Mouse (Mus musculus): ENCODE measurements around the gene Krt27. TPM values are rescaled to one million over a fixed set of nuclear protein-coding genes. Genes with fewer than 3 reads are reported as not detected.

The Krt27 gene
- total and polyA plus RNA-seq, 3 experiments: not detected

DNA sequence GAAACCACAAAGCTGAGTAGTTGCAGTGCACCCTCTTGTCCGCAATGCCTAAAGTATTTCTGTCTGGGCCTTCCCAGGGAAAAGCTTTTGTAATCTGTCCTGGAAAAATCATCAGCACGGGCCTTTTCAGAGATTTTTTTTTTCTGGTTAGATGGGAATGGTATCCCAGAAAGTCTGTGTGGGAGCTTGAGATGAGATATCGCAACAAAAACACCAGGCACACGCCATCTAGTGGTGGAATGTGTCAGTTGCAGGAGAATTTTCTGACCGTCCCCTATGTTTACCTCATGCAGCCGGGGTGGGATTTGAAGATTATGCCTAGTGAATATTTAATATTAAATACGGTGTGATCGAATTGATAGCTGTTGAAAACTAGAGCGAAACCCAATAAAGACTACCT lies 13.5 kb upstream of the Krt27 start:
- Histone ChIP-seq H3K36me3 (ENCODE audit: control insufficient read depth in 1 of 2, insufficient read depth in 2 of 2, low read length in 2 of 2) (peaks cover 0 to 3% of the 10 kb centered on the region in 2 experiments; a peak in 2 of 4 replicates), H3K4me3 (ENCODE audit: control insufficient read depth in 1 of 2, insufficient read depth in 1 of 2, low read depth in 2 of 2, low read length in 2 of 2) (no peak overlapping the region), H3K27ac (ENCODE audit: control insufficient read depth, low read depth, low read length) (no peak overlapping the region), H3K79me2 (ENCODE audit: control insufficient read depth, insufficient read depth, low read length, poor library complexity) (no peaks in the 10 kb centered on the region), H3K9me3 (replicated peaks; ENCODE audit: insufficient read depth, low read length) (no peaks in the 10 kb centered on the region), H3K27me3 (ENCODE audit: control insufficient read depth in 1 of 2, insufficient read depth in 2 of 2, low read length in 2 of 2) (peaks cover 4 to 8% of the 10 kb centered on the region in 2 experiments; a peak in 3 of 4 replicates), H3K9ac (ENCODE audit: control insufficient read depth, low read depth, low read length, poor library complexity, severe bottlenecking) (no peak overlapping the region), H3K4me1 (ENCODE audit: control insufficient read depth in 1 of 2, insufficient read depth in 2 of 2, low read length in 2 of 2) (peaks cover 0 to 4% of the 10 kb centered on the region in 2 experiments; a peak in 2 of 4 replicates)
- TF ChIP-seq CTCF (IDR thresholded peaks at IDR 0.05 in 2 of 3, conservative IDR thresholded peaks at IDR 0.05 in 1 of 3; ENCODE audit: control insufficient read depth in 1 of 3, insufficient read depth in 1 of 3, low read depth in 2 of 3, low read length in 3 of 3, poor library complexity in 1 of 3, severe bottlenecking in 1 of 3) (peak; percentile 68 to 75 (median 75)), CHD1 (IDR thresholded peaks at IDR 0.05; ENCODE audit: low read depth, low read length) (no peak), E2F4 (IDR thresholded peaks at IDR 0.05; ENCODE audit: borderline replicate concordance, low read depth, low read length) (no peak), SMC3 (IDR thresholded peaks at IDR 0.05; ENCODE audit: low read depth, low read length) (peak; percentile 62), RAD21 (IDR thresholded peaks at IDR 0.05; ENCODE audit: low read depth, low read length) (peak; percentile 12), ZNF384 (IDR thresholded peaks at IDR 0.05; ENCODE audit: low read depth, low read length) (peak; percentile 41; the same call in 1 of the 2 replicates), POLR2A (IDR thresholded peaks at IDR 0.05; ENCODE audit: control insufficient read depth in 1 of 2, insufficient read depth in 1 of 2, low read depth in 1 of 2, low read length in 2 of 2, poor library complexity in 1 of 2) (no peak), ZC3H11A (IDR thresholded peaks at IDR 0.05; ENCODE audit: low read depth, low read length) (0 out of 2 replicates have a peak, but pooled peaks have one; percentile 2)
- DNase-seq (ENCODE audit: low read depth, low spot score): peak; percentile 62

DNA sequence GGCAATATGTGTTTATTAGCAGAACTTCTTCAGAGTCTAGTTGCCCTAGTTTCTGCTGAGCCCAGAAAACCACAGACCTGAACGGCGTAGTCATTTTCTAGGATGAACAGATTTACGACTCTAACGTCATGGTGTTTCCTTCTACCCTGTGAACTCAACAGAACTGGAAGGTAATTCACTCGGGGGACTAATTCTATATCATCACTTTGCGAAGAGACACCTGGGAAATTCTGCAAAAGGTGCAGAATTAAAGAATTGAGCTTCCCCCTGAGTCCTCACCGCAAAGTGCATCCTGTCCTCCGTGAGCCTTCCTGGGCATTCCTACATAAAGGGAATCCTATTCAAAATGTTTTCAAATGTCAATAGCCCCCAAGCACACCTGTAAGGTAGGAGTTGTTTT lies 10.5 kb upstream of the Krt27 start:
- no peak overlapping the region for H3K9ac ChIP-seq (ENCODE audit: control insufficient read depth, low read depth, low read length, poor library complexity, severe bottlenecking)
- H3K27ac ChIP-seq (ENCODE audit: control insufficient read depth, low read depth, low read length): no peak overlapping the region
- no peaks in the 10 kb centered on the region for H3K9me3 ChIP-seq (replicated peaks; ENCODE audit: insufficient read depth, low read length)
- DNase-seq (ENCODE audit: low read depth, low spot score): no peak
- H3K79me2 ChIP-seq (ENCODE audit: control insufficient read depth, insufficient read depth, low read length, poor library complexity): no peaks in the 10 kb centered on the region
- TF ChIP-seq TCF12 (IDR thresholded peaks at IDR 0.05; ENCODE audit: low read depth, low read length) (no peak), BHLHE40 (IDR thresholded peaks at IDR 0.05; ENCODE audit: borderline replicate concordance, low read depth, low read length) (no peak), ELF1 (IDR thresholded peaks at IDR 0.05; ENCODE audit: low read depth, low read length) (no peak), ZKSCAN1 (IDR thresholded peaks at IDR 0.05; ENCODE audit: low read depth, low read length) (no peak), MYC (IDR thresholded peaks at IDR 0.05; ENCODE audit: low read depth, low read length) (no peak), RCOR1 (IDR thresholded peaks at IDR 0.05; ENCODE audit: low read depth, low read length) (no peak), MAFK (IDR thresholded peaks at IDR 0.05; ENCODE audit: borderline replicate concordance, low read depth, low read length) (no peak), SMC3 (IDR thresholded peaks at IDR 0.05; ENCODE audit: low read depth, low read length) (no peak), MAX (IDR thresholded peaks at IDR 0.05; ENCODE audit: low read length) (no peak), HCFC1 (IDR thresholded peaks at IDR 0.05; ENCODE audit: low read depth, low read length) (no peak), POLR2A (IDR thresholded peaks at IDR 0.05; ENCODE audit: control insufficient read depth in 1 of 2, insufficient read depth in 1 of 2, low read depth in 1 of 2, low read length in 2 of 2, poor library complexity in 1 of 2) (no peak), NRF1 (IDR thresholded peaks at IDR 0.05; ENCODE audit: insufficient read depth, low read depth, low read length, poor library complexity, severe bottlenecking) (no peak)
- H3K4me1 ChIP-seq (ENCODE audit: control insufficient read depth in 1 of 2, insufficient read depth in 2 of 2, low read length in 2 of 2): no peaks in the 10 kb centered on the region
- no peaks in the 10 kb centered on the region; a peak in 1 of 4 replicates for H3K36me3 ChIP-seq (ENCODE audit: control insufficient read depth in 1 of 2, insufficient read depth in 2 of 2, low read length in 2 of 2)
- H3K27me3 ChIP-seq (ENCODE audit: control insufficient read depth in 1 of 2, insufficient read depth in 2 of 2, low read length in 2 of 2): peaks cover 4 to 7% of the 10 kb centered on the region in 2 experiments; a peak in 3 of 4 replicates
- H3K4me3 ChIP-seq (ENCODE audit: control insufficient read depth in 1 of 2, insufficient read depth in 1 of 2, low read depth in 2 of 2, low read length in 2 of 2): no peak overlapping the region

Data from MEL (cell line).